Mouse (Mus musculus): ENCODE results near the gene Capn12. TPM values are rescaled to one million over a fixed set of nuclear protein-coding genes. Genes with fewer than 3 reads are reported as not detected.

Capn12 gene
- total and polyA plus RNA-seq, 3 experiments, result 0.17 TPM; not detected in 2

GRCm38 (mm10) chr7:28925317-28925716, 44.1 kb downstream of the Capn12 start:
- H3K27ac ChIP-seq (ENCODE audit: insufficient read depth, low read depth), result no peak overlapping the region

GRCm38 (mm10) chr7:28926172-28926571, 45.0 kb downstream of the Capn12 start:
- H3K4me1 ChIP-seq (ENCODE audit: control insufficient read depth in 1 of 2, insufficient read depth in 2 of 2), result peaks cover 6 to 49% of the 10 kb centered on the region in 2 experiments
- H3K27me3 ChIP-seq (replicated peaks), result no peaks in the 10 kb centered on the region
- TF ChIP-seq HCFC1 (IDR thresholded peaks at IDR 0.05; ENCODE audit: low read depth, low read length), result no peak
- TF ChIP-seq MEF2A (IDR thresholded peaks at IDR 0.05; ENCODE audit: borderline replicate concordance, low read depth, low read length), result no peak
- H3K79me2 ChIP-seq (replicated peaks; ENCODE audit: control insufficient read depth, extremely low read depth, insufficient read depth, poor library complexity, severe bottlenecking), result peaks cover 8% of the 10 kb centered on the region
- peaks cover 3 to 72% of the 10 kb centered on the region in 2 experiments for H3K36me3 ChIP-seq (replicated peaks in 1 of 2; ENCODE audit: control insufficient read depth in 1 of 2, insufficient read depth in 1 of 2, low read length in 1 of 2)
- in situ Hi-C loops (cut with MboI; ENCODE audit: low pct_ligation_motif_present, low pct_unique_long_range_greater_than_20kb, low sequenced_read_pairs) (no loop called here), dilution Hi-C loops (cut with MboI; ENCODE audit: extremely low pct_ligation_motif_present, extremely low pct_unique_long_range_greater_than_20kb, low sequenced_read_pairs) (no loop called here)
- no peak overlapping the region for H3K4me2 ChIP-seq (ENCODE audit: insufficient read depth, low read depth, poor library complexity, severe bottlenecking)
- DNase-seq (ENCODE audit: extremely low read depth), result no peak
- H3K9me3 ChIP-seq (replicated peaks; ENCODE audit: low read length), result no peaks in the 10 kb centered on the region
- no peak overlapping the region for H3K27ac ChIP-seq (ENCODE audit: insufficient read depth, low read depth)
- no peak overlapping the region for H3K9ac ChIP-seq (ENCODE audit: insufficient read depth, low read depth)
- no peak overlapping the region for H3K4me3 ChIP-seq (replicated peaks in 1 of 3; ENCODE audit: low read depth in 2 of 3, low read length in 2 of 3, poor library complexity in 1 of 3)

More at GRCm38 (mm10) chr7:28925317-28925716, 44.1 kb downstream of the Capn12 start:
- Histone ChIP-seq H3K9me3 (replicated peaks; ENCODE audit: low read length) (no peaks in the 10 kb centered on the region), H3K79me2 (replicated peaks; ENCODE audit: control insufficient read depth, extremely low read depth, insufficient read depth, poor library complexity, severe bottlenecking) (peaks cover 2% of the 10 kb centered on the region), H3K9ac (ENCODE audit: insufficient read depth, low read depth) (no peak overlapping the region), H3K27me3 (replicated peaks) (no peaks in the 10 kb centered on the region), H3K4me1 (ENCODE audit: control insufficient read depth in 1 of 2, insufficient read depth in 2 of 2) (peaks cover 2 to 45% of the 10 kb centered on the region in 2 experiments; a peak in 3 of 4 replicates), H3K4me2 (ENCODE audit: insufficient read depth, low read depth, poor library complexity, severe bottlenecking) (no peak overlapping the region), H3K4me3 (replicated peaks in 1 of 3; ENCODE audit: low read depth in 2 of 3, low read length in 2 of 3, poor library complexity in 1 of 3) (no peak overlapping the region), H3K36me3 (replicated peaks in 1 of 2; ENCODE audit: control insufficient read depth in 1 of 2, insufficient read depth in 1 of 2, low read length in 1 of 2) (peaks cover 4 to 75% of the 10 kb centered on the region in 2 experiments)
- in situ Hi-C loops (cut with MboI; ENCODE audit: low pct_ligation_motif_present, low pct_unique_long_range_greater_than_20kb, low sequenced_read_pairs) (no loop called here), dilution Hi-C loops (cut with MboI; ENCODE audit: extremely low pct_ligation_motif_present, extremely low pct_unique_long_range_greater_than_20kb, low sequenced_read_pairs) (no loop called here)
- no peak for TF ChIP-seq ZNF384 (IDR thresholded peaks at IDR 0.05; ENCODE audit: low read depth, low read length)
- DNase-seq (ENCODE audit: extremely low read depth), result no peak

GRCm38 (mm10) chr7:28929381-28929780, 48.2 kb downstream of the Capn12 start:
- dilution Hi-C loops (cut with MboI; ENCODE audit: extremely low pct_ligation_motif_present, extremely low pct_unique_long_range_greater_than_20kb, low sequenced_read_pairs) (no loop called here), in situ Hi-C loops (cut with MboI; ENCODE audit: low pct_ligation_motif_present, low pct_unique_long_range_greater_than_20kb, low sequenced_read_pairs) (no loop called here)
- TF ChIP-seq TBP (conservative IDR thresholded peaks at IDR 0.05; ENCODE audit: low read depth, low read length) (no peak), POLR2A (IDR thresholded peaks at IDR 0.05; ENCODE audit: low read depth, low read length) (no peak), MAZ (IDR thresholded peaks at IDR 0.05; ENCODE audit: low read depth, low read length) (no peak), JUND (conservative IDR thresholded peaks at IDR 0.05; ENCODE audit: low read depth, low read length) (no peak)
- no peak overlapping the region for H3K9ac ChIP-seq (ENCODE audit: insufficient read depth, low read depth)
- H3K4me1 ChIP-seq (ENCODE audit: control insufficient read depth in 1 of 2, insufficient read depth in 2 of 2), result peaks cover 5 to 49% of the 10 kb centered on the region in 2 experiments
- no peak for DNase-seq (ENCODE audit: extremely low read depth)
- peaks cover 0 to 56% of the 10 kb centered on the region in 2 experiments for H3K36me3 ChIP-seq (replicated peaks in 1 of 2; ENCODE audit: control insufficient read depth in 1 of 2, insufficient read depth in 1 of 2, low read length in 1 of 2)
- H3K4me3 ChIP-seq (replicated peaks in 1 of 3; ENCODE audit: low read depth in 2 of 3, low read length in 2 of 3, poor library complexity in 1 of 3), result no peak overlapping the region
- peaks cover 16% of the 10 kb centered on the region; the same call in 1 of the 2 replicates for H3K79me2 ChIP-seq (replicated peaks; ENCODE audit: control insufficient read depth, extremely low read depth, insufficient read depth, poor library complexity, severe bottlenecking)
- H3K4me2 ChIP-seq (ENCODE audit: insufficient read depth, low read depth, poor library complexity, severe bottlenecking), result no peak overlapping the region
- H3K9me3 ChIP-seq (replicated peaks; ENCODE audit: low read length), result no peaks in the 10 kb centered on the region
- H3K27ac ChIP-seq (ENCODE audit: insufficient read depth, low read depth), result no peak overlapping the region
- H3K27me3 ChIP-seq (replicated peaks), result no peaks in the 10 kb centered on the region
